Mouse (Mus musculus) layer of hippocampus, adult 2 months (tissue): ENCODE data around the gene Shroom4. TPM values are rescaled to one million over a fixed set of nuclear protein-coding genes. Genes with fewer than 3 reads are reported as not detected.
A peak's percentile ranks its signal among the peaks of the same experiment; 100 is the strongest.
"Not testable (repeated sequence)": the region's sequence is repeated elsewhere in the genome, so short reads cannot be mapped to it uniquely, and the experiment has no call there.

ENCODE experiments used
- DNase-seq, 2 experiments: peaks; one replicate each; pipeline ENCODE4 v3.0.0; 2022; ENCODE audit warnings: low spot score in 2 of 2
- H3K27ac ChIP-seq: fragments of 200-600 bp; 2 replicates; pipeline ENCODE4 v1.8.1; 2022
- H3K4me3 ChIP-seq: fragments of 200-600 bp; 2 replicates; pipeline ENCODE4 v1.8.1; 2022; ENCODE audit warnings: mild to moderate bottlenecking
- CTCF ChIP-seq: fragments of 200-600 bp; conservative IDR thresholded peaks from 2 replicates; pipeline ENCODE4 v1.8.1; 2022; ENCODE audit warnings: antibody characterized with exemption, mild to moderate bottlenecking, moderate library complexity
- total RNA-seq, 2 experiments: library from RNA; stranded (reverse); gene quantifications; 2 replicates each; pipeline ENCODE4 v1.2.3; 2021

The Shroom4 gene
- total RNA-seq, 2 experiments from 2014 or later, result 4.5 to 5.3 TPM

DNA sequence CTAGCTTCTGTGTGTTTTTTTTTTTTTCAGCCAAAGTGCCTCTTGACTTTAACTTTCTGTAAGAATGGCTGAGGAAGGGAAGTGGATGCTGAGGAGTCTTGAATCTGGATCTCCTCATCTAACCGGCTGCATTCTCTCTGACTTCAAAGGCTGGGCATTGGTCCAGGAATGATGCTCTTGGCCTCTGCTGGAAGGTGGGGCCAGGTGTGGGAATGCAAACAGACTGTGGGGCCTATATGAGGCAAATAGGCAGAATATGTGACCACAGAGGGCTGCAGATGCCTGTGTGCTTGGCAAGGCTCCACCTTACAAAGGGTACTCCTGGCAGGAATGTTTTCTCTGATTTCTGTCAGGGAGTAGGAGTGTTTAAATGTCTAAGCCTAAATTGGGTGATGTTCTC lies 46.8 kb downstream of the Shroom4 start:
- TF ChIP-seq CTCF, result no peak
- Histone ChIP-seq H3K27ac (no peak overlapping the region), H3K4me3 (no peak overlapping the region)
- no peak for DNase-seq

DNA sequence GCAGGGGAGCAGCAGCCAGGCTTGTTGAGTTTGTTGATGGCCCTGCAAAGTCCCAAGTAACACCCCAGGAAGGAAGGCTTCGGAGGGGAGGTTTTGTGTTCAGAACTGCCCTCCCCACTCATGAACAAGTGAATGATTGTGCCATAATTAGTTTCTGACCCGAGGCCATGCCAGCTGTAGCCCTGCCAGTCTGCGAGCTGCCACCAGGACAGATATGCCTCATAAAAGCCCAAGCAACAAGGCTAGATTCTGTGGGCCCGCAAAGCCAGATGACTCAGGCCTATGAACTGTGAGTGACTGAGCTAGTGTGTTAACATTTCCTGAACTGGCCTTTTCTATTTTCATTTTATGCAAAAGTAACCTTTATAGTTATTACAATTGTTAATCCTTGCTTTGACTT lies 48.3 kb downstream of the Shroom4 start:
- TF ChIP-seq CTCF, result peak; percentile 46
- no peak overlapping the region for H3K4me3 ChIP-seq
- no peak overlapping the region for H3K27ac ChIP-seq
- peak; percentile 19 to 33 for DNase-seq

DNA sequence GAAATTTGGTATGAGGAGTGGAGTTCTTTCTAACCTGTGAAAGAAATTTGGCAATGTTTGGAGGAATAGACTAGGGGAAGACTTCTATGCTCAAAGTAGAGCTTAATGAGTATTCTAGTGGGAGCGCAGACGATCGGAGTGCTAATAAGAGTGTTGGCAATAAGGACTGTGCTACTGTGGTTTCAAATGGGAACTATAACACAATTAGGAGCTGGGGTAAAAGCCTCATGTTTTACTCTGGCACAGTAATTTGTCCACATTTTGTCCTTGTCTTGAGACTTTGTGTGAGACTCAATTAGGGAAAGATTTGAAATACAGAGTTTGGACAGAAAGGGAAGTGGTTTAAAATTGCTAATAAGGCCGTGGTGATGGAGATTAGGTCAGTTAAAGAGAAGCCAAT lies 53.6 kb downstream of the Shroom4 start:
- peak in 1 of 2 experiments; percentile 1 for DNase-seq
- TF ChIP-seq CTCF, result no peak
- no peak overlapping the region for H3K27ac ChIP-seq
- H3K4me3 ChIP-seq, result no peak overlapping the region

DNA sequence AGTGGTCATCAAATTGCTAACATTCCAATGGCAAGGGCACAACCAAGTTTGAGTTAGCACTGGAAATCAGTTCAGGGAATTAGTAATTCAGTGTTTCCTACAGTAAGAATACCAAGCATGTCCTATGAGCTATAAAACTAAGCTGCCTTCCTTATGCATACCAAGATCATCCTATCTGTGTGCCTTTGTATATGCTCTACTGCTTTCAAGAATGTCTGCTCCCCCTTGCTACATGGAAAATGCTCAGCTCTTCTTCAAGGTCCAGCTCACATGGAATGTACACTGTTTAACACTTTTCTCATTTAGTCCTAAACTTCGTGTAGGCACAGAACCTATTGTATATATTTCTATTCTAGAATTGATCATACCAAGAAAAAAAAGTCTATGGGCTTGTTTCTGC lies 69.6 kb downstream of the Shroom4 start:
- not testable (repeated sequence) for DNase-seq, H3K27ac ChIP-seq, H3K4me3 ChIP-seq

- not testable (repeated sequence) for H3K27ac ChIP-seq, H3K4me3 ChIP-seq, DNase-seq
These were observed 72.9 kb downstream of the Shroom4 start for GRCm38 (mm10) chrX:6472563-6472962.

DNA sequence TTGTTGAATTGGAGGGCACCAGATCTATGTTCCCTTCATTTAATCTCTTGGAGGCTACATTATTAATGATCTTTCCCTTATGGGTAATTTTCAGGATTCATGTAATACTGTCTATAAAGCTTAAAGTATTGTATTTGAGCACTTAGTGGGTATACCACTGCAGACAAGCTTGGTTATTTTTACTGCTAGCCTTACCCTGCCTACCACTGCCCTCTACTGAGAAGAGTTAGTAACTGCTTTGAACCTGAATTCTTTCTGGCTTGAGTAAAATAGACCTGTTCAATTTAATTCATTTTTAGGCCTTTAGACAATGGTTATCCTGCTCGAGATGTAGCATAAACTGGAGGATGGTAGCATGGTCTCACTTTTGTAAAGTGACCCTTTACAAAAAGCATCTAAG lies 75.5 kb downstream of the Shroom4 start:
- DNase-seq, result peak; percentile 13 to 14
- no peak overlapping the region for H3K27ac ChIP-seq
- peak; percentile 82 for TF ChIP-seq CTCF
- H3K4me3 ChIP-seq, result no peak overlapping the region

DNA sequence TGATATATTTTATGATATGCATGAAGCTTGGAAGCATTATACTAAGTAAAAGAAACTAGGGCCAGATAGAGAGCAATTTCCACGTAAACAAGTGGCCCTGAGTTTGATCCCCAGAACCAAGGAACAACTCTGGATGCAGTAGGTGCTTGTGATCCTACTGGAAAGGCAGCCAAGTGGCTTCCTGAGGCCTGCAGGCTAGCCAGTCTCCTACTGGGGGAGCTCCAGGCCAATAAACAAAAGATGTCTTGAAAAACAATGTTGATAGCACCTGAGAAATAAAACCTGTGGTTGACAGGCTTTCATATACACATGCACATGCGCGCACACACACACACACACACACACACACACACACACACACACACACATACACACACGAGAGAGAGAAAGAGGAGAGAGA lies 82.6 kb downstream of the Shroom4 start:
- DNase-seq, result no peak
- no peak overlapping the region for H3K4me3 ChIP-seq
- TF ChIP-seq CTCF, result peak; percentile 53

DNA sequence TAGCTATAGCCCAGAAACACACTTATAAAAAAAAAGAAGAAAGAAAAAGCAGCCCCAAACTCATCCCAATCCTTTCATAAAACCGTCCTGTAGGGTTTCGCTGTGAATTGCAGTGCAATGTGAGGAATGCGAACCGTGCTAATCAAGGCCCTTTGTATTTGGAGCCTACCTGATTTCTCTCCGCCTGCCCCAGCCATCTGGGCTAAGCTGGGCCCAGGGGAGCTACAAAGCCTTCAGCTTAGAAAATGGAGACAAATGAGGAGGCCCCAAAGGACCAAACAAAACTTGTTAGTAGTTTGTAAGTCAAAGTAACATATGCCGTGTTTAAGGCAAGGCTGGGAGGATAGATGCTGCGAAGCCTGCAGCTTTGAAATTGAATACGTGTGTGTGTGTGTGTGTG lies 84.2 kb downstream of the Shroom4 start:
- H3K4me3 ChIP-seq, result no peak overlapping the region
- H3K27ac ChIP-seq, result no peak overlapping the region
- DNase-seq, result no peak
- TF ChIP-seq CTCF, result no peak

More for the DNA sequence above, 82.6 kb downstream of the Shroom4 start:
- H3K27ac ChIP-seq, result no peak overlapping the region

DNA sequence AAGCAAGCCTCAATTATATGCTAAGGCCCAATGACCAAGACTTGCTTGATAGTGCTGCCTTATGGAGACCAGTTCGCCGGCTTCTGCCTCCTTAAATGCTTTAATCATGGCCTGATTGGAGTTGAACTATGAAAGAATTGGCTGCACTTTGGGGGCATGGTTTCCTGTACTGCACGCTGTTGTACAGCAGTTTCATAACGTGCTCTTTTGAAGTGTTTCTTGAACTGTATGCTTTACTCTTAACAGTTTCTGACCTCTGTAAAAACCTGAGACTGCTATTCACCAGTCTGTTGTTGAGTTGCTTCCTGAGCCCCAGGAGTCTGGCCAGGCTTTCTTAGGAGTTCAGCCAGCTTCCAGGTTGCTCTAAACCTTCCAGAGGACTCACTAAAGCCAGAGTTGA lies 90.8 kb downstream of the Shroom4 start:
- H3K27ac ChIP-seq, result peak overlapping the region; percentile 36; the same call in 1 of the 2 replicates
- DNase-seq, result no peak
- no peak for TF ChIP-seq CTCF
- H3K4me3 ChIP-seq, result no peak overlapping the region

- Histone ChIP-seq H3K4me3 (no peak overlapping the region), H3K27ac (no peak overlapping the region)
- DNase-seq, result no peak
- no peak for TF ChIP-seq CTCF
These were observed 95.8 kb downstream of the Shroom4 start for GRCm38 (mm10) chrX:6495456-6495855.

DNA sequence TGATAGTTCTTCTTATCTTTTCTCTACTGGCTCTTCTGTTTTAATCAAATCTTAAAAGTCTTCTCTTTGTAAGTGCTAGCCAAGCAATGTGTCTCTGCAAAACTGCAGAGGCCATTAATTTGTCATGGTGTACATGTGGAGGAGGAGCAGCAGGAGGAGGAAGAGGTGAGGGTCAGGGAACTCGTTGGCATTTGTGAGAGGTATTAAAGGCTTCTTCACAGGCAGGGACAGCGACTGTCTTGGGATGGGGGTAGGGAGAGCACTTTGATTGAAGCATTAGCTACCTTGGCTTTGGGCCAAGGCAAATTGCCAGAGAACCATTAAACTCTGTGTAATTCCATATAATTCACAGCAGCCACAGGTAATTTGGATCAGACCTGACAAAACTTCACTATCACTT lies 96.7 kb downstream of the Shroom4 start:
- no peak overlapping the region for H3K27ac ChIP-seq

DNA sequence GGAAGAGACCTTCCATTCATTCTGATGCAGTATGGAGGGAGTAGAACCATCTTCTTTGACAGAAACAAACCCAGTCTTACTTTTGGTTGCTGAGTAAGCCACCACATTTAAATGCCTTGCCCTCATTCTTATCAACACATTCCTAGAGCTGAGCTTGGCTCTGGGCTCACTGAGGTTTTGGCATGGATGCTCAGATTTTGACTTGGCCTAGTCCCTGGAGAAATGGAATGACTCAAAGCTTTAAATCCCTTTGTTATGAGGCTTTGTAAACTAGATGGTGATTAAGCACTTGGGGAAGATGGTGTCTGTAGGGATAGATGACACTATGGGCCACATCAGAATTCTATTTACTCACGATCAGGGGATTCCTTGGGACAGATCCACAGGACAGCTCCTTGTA lies 102.2 kb downstream of the Shroom4 start:
- Histone ChIP-seq H3K27ac (no peak overlapping the region), H3K4me3 (no peak overlapping the region)
- DNase-seq, result no peak
- TF ChIP-seq CTCF, result no peak

More for the DNA sequence above, 96.7 kb downstream of the Shroom4 start:
- no peak for TF ChIP-seq CTCF
- no peak overlapping the region for H3K4me3 ChIP-seq
- DNase-seq, result no peak

- Histone ChIP-seq H3K4me3 (no peak overlapping the region), H3K27ac (no peak overlapping the region)
- DNase-seq, result no peak
- no peak for TF ChIP-seq CTCF
These were observed 117.6 kb downstream of the Shroom4 start for GRCm38 (mm10) chrX:6517217-6517616.

DNA sequence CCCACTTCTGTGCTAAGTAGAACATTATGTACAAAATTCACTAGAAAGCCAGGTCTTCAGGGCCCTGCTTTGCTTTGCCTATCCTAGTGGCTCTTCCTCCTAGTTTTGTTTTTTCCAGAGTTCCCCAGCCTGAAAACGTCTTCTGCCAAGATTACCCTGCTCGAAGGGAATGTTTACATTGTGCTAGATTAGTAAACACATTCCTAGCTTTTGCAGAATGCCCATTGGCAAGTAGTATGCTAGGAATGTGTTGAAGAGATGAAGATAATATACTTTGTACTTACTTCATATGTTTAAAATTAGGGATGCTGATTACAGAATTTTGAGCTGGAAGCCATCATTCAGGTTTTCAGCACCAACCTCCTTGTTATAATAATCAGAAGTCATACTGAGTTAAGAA lies 118.8 kb downstream of the Shroom4 start:
- no peak overlapping the region for H3K27ac ChIP-seq
- no peak for TF ChIP-seq CTCF
- H3K4me3 ChIP-seq, result no peak overlapping the region
- DNase-seq, result no peak

GRCm38 (mm10) chrX:6522935-6523334 lies 123.3 kb downstream of the Shroom4 start:
- no peak overlapping the region for H3K4me3 ChIP-seq
- peak; percentile 75 for TF ChIP-seq CTCF
- DNase-seq, result peak; percentile 1 to 13
- H3K27ac ChIP-seq, result no peak overlapping the region
